Mouse (Mus musculus): ENCODE measurements around the gene Togaram2. TPM values are rescaled to one million over a fixed set of nuclear protein-coding genes. Genes with fewer than 3 reads are reported as not detected.
"Not testable (repeated sequence)": the region's sequence is repeated elsewhere in the genome, so short reads cannot be mapped to it uniquely, and the experiment has no call there.

The Togaram2 gene
- total RNA-seq, 1 experiment from 2014 or later = not detected

DNA sequence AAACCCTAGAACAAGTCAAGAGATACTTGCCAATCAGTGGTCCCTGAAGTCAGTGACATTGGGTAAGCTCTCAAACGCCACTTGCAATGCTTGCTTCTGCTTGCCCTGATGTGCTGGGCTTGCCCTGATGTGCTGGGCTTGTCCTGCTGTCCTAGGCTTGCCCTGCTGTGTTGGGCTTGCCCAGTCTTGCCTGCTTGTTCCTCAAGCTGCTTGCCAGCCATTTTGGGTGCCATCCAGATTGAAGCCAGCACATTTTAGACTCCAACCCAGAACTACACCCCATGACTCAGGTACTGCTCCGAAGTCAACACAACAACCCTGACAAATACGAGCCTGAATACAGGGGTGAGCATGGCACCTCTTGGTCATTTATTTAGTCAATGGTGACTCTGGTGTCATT, 69.1 kb downstream of the Togaram2 start:
- DNase-seq = no peak

DNA sequence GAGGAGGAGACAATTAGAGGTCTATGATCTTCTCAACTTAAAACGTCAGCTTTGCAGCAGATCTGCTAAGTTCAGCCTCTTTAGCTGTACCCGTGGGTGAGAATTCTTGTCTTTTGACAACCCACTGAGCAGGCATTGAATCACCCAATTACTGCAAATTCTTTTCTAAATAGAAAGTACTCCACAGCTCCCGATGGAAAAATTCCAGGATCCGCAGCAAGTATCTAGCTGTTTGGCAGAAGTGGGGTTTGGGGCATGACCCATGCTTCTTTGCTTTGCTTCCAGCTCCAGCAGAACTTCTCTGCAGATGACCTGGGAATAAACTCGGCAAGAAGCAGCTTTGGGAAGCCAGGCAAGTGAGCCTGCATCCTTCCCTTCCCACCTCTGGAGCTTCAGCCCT, 69.9 kb downstream of the Togaram2 start:
- no peak for DNase-seq

DNA sequence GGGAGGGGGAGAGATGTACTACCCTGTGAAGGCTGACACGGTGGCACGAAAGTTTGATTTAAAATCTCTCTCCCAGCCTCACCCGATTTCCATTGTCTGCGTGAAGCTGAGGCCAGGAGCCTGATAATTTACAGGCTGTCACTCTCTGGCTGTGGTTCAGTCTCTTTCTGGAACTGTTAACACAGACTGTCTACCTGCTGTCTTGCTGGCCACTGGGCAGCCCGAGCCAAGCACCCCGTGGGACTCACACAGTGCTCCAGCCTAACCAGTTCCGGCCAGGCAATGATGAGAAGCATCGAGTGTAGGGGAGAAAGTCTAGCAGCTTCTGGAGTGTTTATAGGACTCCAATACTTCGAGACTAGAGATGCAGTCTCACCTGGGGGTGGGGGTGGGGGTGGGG, 73.1 kb downstream of the Togaram2 start:
- DNase-seq = no peak

DNA sequence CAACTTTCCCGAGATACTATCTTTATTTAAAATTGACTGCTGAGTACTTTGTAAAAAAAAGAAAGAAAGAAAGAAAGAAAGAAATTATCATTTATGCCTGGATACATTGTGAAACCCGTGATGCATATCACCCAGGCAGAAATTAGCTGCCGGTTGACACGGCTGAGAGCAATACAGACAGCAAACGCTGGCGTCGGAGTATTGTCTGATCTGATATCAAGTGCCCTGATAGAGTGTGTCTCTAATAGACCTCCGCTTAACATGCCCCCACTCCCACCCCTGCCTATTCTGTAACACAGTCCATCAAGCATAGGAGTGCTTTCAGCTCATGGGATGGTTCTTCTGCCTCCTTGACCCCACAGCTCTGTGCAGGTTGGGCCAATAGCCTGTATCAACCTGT, 74.5 kb downstream of the Togaram2 start:
- no peak for DNase-seq

DNA sequence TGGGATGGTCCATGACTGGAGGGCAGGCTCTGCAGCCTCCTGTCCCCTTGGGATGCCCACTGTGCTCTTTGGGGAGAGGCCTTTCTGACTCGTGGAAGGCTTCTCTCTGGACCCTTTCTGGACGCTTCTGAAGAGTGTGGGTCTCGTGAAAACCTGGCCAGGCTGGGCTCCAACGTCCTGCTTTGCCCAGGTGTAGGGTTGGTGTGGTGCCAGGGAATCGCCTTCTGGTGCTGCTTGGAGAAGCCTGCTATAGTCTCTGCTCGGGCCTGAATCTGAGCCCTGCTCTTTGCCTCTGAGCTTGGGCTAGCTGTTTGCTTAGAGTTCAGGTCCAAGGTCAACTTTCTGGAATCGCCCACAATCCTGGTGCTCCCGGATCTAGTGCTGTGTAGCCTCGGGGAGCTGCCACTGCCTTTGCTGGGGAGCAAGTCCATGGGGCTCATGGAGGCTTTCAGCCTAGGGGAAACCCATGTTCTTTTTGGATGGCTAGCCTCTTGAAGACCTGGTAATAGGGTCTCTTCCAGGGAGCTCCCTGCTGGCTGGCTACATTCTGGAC, 76.6 kb downstream of the Togaram2 start:
- no peak for DNase-seq

DNA sequence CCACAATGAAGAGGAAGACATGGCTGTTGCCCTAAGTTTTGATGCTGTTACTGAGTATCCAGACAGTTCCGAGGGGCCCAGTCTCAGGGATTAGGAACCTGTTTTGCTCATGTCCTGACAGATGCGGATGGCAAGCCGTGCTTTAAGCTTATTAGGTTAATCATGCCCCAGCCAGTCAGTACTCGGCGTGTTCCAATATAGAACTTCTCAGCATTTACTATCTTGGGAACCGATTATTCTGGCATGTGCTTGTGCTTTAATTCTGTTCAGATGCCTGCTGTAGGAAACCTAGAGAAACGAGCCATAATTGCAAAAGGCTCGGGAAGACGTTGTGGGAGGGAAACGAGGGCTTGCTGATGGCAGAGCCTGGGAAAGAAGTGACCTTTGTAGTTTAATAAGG, 79.8 kb downstream of the Togaram2 start, which contains the start of gene Pcare:
Pcare (minus strand) TSS at position 64 of the 400 bp plus-strand sequence.
- no peak for DNase-seq

DNA sequence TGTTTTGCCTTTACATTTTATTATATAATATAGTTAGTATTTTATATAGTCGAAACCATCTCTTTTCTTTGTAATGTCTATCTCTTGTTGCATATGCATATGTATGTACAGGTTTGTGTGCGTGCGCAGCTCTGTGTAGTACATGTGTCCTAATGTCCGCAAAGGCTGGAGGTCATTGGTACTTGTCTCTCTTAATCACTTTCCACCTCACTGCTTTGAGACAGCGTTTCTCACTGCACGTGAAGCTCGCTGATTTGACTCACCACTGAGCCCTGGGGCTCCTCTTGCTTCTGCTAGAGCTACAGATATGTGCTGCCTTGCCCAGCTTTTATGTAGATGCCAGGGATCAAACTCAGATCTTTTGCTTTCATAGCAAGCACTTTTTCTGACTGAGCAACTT, 87.5 kb downstream of the Togaram2 start:
- no peak for DNase-seq

DNA sequence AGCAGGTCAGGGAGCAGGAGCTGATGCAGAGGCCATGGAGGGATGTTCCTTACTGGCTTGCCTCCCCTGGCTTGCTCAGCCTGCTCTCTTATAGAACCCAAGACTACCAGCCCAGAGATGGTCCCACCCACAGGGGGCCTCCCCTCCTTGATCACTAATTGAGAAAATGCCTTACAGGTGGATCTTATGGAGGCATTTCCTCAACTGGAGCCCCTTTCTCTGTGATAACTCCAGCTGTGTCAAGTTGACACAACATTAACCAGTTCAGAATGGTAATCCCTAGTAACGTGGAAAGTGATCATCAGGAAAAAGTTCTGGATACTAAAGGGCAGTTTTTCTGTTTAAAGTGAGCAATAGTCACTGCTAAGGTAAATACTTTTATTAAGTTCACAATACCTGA, 95.1 kb downstream of the Togaram2 start, which contains the start of gene Clip4:
Clip4 (plus strand) TSS at position 301 of the 400 bp plus-strand sequence.
- not testable (repeated sequence) for DNase-seq

DNA sequence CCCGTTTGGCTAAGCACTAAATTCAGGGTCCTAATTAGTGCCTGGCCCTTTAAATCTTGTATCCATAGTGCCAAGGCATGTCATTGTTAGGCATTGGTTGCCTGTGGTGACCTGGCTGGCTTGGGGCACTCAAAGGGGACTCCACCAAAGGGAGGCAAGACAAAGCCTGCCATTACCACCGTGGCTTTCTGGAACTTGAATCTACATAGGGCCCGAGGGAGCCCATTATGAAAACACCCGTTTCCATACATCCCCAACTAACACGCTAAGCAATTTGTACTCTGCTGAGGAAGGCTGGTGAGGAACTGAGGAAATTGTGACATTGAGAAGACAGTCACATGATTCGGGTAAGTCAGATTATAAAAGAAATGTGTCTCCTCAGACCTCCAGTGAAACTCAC, 96.5 kb downstream of the Togaram2 start:
- no peak for DNase-seq

DNA sequence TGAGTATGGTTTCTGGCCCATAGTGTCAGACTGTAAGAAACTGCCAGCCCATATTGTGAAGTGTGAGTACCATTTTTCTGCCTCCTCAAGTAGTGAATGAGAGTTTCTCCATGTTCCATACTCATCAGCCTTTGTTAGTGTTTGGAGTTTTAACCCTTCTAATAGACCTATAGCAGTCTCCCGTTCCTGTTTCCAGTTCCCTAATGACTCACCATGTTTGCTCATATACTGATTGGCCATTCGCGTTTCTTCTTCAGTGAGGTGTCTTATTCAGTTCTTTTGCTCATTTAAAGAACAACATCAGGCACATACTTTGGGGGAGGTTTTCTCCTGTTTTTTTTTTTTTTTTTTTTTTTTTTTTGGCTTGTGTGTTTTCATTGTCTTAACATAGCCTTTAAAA, 97.6 kb downstream of the Togaram2 start:
- DNase-seq = no peak

DNA sequence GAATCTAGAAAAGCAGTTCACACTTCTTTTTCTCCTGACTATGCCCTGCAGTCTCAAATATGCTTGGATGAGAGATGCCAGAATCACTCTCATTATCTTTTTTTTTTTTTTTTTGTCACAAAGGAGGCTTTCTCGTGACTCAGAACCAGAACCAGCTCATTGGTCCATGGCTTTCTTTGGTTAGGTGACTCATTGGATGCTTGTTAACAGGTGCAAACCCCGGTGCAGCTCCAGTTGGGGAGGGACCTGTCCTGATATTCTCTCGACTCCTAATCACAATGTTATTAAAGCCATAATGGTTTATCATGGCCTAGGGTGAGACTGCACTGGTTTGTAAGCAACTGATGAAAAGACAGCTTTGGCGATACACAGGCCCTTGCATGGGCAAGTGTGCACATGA, 101.1 kb downstream of the Togaram2 start:
- no peak for DNase-seq

DNA sequence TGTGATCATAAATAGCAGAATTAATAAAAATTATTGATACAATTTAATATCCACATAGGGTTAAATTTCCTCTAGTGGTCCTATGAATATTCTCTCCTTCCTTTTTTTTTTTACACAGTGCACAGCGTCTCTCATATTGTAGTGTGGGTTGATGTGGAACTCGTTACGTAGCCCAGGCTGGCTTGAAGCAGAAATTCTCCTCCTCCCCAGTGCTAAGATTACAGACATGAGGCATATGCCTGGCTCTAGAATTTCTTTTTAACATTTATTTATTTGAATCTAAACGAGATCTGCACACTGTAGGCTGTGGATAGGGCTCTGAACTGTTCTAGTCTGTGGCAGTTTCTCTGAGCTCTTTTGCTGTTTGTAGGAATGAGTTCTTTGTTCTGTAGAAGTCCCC, 102.2 kb downstream of the Togaram2 start:
- DNase-seq = no peak

DNA sequence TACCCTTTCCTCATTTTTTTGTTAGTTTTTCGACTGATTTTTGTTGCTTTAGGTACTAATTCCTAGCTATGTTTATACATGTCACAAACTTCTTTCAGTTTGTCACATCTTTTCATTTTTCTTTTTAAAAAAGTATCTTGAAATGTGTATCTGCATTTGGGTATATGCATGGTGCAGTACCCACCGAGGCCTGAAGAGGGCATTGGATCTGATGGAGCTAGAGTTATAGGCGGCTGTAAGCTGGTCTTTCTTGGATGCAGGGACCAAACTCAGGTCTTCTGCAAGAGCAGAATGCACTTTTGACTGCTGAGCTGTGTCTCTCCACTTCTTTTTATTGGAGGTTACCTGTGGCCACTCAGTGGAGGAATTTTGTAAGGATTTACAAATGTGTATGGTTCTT, 105.6 kb downstream of the Togaram2 start:
- no peak for DNase-seq

Other genes with a start within 250 kb of the Togaram2 start
- 2.8 and 3.1 TPM in 2 replicates for gene Gm4707, start 213.3 kb upstream of the Togaram2 start, total RNA-seq (2021)
- gene Smchd1, start 197.9 kb upstream of the Togaram2 start, total RNA-seq (2021) = 42.5 and 44.5 TPM in 2 replicates
- 9.2 and 9.4 TPM in 2 replicates for gene Ndc80, start 146.4 kb upstream of the Togaram2 start, total RNA-seq (2021)
- gene Spdya, start 121.2 kb upstream of the Togaram2 start, total RNA-seq (2021) = 0.59 and 1.1 TPM in 2 replicates
- 63.9 and 75.8 TPM in 2 replicates for gene Wdr43, start 57.4 kb upstream of the Togaram2 start, total RNA-seq (2021)
- not detected in 2 replicates for gene Pcare, start 79.6 kb downstream of the Togaram2 start, total RNA-seq (2021)
- 13.0 and 15.8 TPM in 2 replicates for gene Clip4, start 95.2 kb downstream of the Togaram2 start, total RNA-seq (2021)